Mouse (Mus musculus) cortical plate, adult 2 months (tissue): Measurements from ENCODE around the gene Tmem259.

Source experiments
- CTCF ChIP-seq: fragments of 200-500 bp; IDR thresholded peaks from 2 replicates; pipeline ENCODE4 v1.5.1; 2011; ENCODE audit warnings: mild to moderate bottlenecking, control low read depth, low read length; ENCODE audit not compliant: insufficient read depth; ENCODE audit errors: extremely low read depth
- POLR2A ChIP-seq: fragments of 200-500 bp; IDR thresholded peaks from 2 replicates; pipeline ENCODE4 v1.6.1; 2011; ENCODE audit warnings: mild to moderate bottlenecking, low read length, control low read depth; ENCODE audit not compliant: insufficient read depth; ENCODE audit errors: extremely low read depth

GRCm38 (mm10) chr10:79933861-79934260 lies 50.3 kb downstream of the Tmem259 start:
- TF ChIP-seq POLR2A (no peak), CTCF (no peak)
